Mouse (Mus musculus) hindbrain, embryonic 11.5 days (tissue): ENCODE data around the gene Ccser2. TPM values are rescaled to one million over a fixed set of nuclear protein-coding genes. Genes with fewer than 3 reads are reported as not detected.
A peak's percentile ranks its signal among the peaks of the same experiment; 100 is the strongest.

Source experiments
- ATAC-seq: fragments of 200-750 bp; cut with Nextera tagmentation; 2 replicates; pipeline ENCODE4 v1.8.0; 2017; ENCODE audit warnings: mild to moderate bottlenecking, moderate TSS enrichment, moderate library complexity; ENCODE audit not compliant: low FRiP score
- DNase-seq: peaks from one replicate; pipeline ENCODE4 v3.0.0-alpha.2; 2015; ENCODE audit warnings: low spot score
- H3K27ac ChIP-seq: fragments of 300-500 bp; sonication (generic); 2 replicates; pipeline ENCODE4 v1.5.1; 2014; ENCODE audit warnings: mild to moderate bottlenecking, low read depth, low read length
- H3K27me3 ChIP-seq: fragments of 300-500 bp; sonication (generic); 2 replicates; pipeline ENCODE4 v1.6.1; 2014; ENCODE audit warnings: mild to moderate bottlenecking, low read length, moderate library complexity, mixed read lengths; ENCODE audit not compliant: control insufficient read depth, insufficient read depth
- H3K36me3 ChIP-seq: fragments of 300-500 bp; sonication (generic); 2 replicates; pipeline ENCODE4 v1.6.1; 2014; ENCODE audit warnings: mild to moderate bottlenecking, low read length, moderate library complexity, mixed read lengths; ENCODE audit not compliant: control insufficient read depth, insufficient read depth
- H3K4me1 ChIP-seq: fragments of 300-500 bp; sonication (generic); replicated peaks from 2 replicates; pipeline ENCODE4 v1.6.1; 2014; ENCODE audit warnings: low read length, mixed read lengths; ENCODE audit not compliant: control insufficient read depth, insufficient read depth
- H3K4me2 ChIP-seq: fragments of 300-500 bp; sonication (generic); replicated peaks from 2 replicates; pipeline ENCODE4 v1.6.1; 2014; ENCODE audit warnings: mild to moderate bottlenecking, low read depth, low read length
- H3K4me3 ChIP-seq: fragments of 300-500 bp; sonication (generic); 2 replicates; pipeline ENCODE4 v1.5.1; 2014; ENCODE audit warnings: low read depth, low read length
- H3K9ac ChIP-seq: fragments of 300-500 bp; sonication (generic); 2 replicates; pipeline ENCODE4 v1.6.1; 2014; ENCODE audit warnings: low read depth, low read length
- H3K9me3 ChIP-seq: fragments of 300-500 bp; sonication (generic); 2 replicates; pipeline ENCODE4 v1.6.1; 2016; ENCODE audit warnings: low read length; ENCODE audit not compliant: control insufficient read depth
- WGBS: fragments of 180-500 bp; shearing (Covaris S2); extraction: QIAGEN DNeasy Blood & Tissue Kit; methylation state at CpG from one replicate; pipeline ENCODE4 v1.1.7; 2014; 5-methylcytosine and 5-hydroxymethylcytosine counted together
- polyA plus RNA-seq: library from polyadenylated mRNA; unstranded; fragments of >200 nt; fragmentation: Nextera tagmentation; extraction: Ambion mirVana; gene quantifications from 2 replicates; pipeline ENCODE4 v1.2.1, GENCODE M21; 2014

The Ccser2 gene
- polyA plus RNA-seq, 1 experiment from 2014 or later, result 50.2 TPM

DNA sequence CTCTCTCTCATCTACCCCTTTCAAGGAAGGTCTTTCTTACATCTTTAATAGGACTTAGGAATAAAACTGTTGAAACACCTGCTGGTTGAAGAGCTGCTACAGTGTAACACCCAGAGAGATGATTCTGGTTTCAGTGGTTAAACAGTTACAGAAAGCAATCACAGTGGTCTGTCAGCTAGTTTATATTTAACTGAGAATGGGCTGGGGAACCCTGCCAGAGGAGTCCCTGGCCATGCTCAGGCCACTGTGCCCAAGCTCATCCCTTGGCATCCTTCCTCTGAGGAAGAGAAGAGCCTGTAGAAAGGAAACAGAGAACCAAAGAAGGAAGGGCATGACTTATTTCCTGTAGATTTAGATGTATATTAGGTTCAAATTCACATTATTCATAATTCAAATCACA is 21.2 kb upstream of the Ccser2 start:
- ATAC-seq, result no peak
- no peak for DNase-seq
- no peaks in the 10 kb centered on the region for H3K4me1 ChIP-seq

DNA sequence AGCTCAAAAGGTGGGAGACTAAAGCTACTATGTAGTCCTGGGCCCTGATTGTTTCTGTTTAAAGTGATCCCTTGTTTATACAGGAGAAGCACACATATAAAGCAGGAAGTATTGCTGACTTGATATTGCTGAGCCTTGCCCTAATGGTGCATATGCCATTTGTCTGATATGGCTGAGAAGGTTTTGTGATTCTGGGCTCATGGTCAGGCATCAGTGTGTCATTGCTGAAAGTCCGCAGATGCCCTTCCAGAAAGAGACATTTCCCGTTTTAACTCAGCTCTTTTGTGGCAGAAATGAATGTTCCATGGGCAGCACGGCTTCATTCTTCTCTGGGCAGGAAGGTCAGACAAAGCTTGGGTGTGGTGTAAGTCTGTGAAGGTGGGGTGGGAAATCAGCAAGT is 17.1 kb upstream of the Ccser2 start:
- no peaks in the 10 kb centered on the region for H3K4me1 ChIP-seq
- H3K36me3 ChIP-seq, result no peaks in the 10 kb centered on the region
- 91% methylated on average over 3 of the region's 3 CpGs for WGBS
- no peaks in the 10 kb centered on the region for H3K27me3 ChIP-seq
- no peak overlapping the region for H3K9ac ChIP-seq
- no peaks in the 10 kb centered on the region for H3K9me3 ChIP-seq
- no peak for DNase-seq
- no peak for ATAC-seq
- H3K4me2 ChIP-seq, result no peak overlapping the region
- no peak overlapping the region for H3K4me3 ChIP-seq
- no peak overlapping the region for H3K27ac ChIP-seq

More for the DNA sequence above, 21.2 kb upstream of the Ccser2 start:
- no peaks in the 10 kb centered on the region for H3K36me3 ChIP-seq
- no peaks in the 10 kb centered on the region for H3K9me3 ChIP-seq
- H3K9ac ChIP-seq, result no peak overlapping the region
- no peaks in the 10 kb centered on the region for H3K27me3 ChIP-seq
- no peak overlapping the region for H3K27ac ChIP-seq
- no peak overlapping the region for H3K4me2 ChIP-seq
- H3K4me3 ChIP-seq, result no peak overlapping the region

DNA sequence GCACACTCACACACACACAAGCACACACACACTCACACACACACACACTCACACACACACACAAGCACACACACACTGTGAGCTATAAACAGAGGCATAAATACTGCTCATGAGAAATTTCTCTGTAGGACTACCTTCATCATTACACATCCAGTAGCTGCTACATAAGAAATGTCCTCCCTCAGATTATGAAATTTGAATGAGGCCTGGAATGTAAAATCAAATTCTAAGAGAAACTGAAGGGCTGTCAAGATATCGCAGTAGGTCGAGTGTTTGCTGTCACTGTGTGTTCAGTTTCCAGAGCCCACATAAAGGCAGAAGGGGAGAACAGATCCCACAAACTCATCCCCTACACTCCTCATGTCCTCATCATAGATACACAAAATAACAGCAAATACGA is 6.4 kb upstream of the Ccser2 start:
- no peak overlapping the region for H3K9ac ChIP-seq
- H3K27me3 ChIP-seq, result no peaks in the 10 kb centered on the region
- no peak overlapping the region for H3K27ac ChIP-seq
- no peak overlapping the region for H3K4me3 ChIP-seq
- no peaks in the 10 kb centered on the region for H3K9me3 ChIP-seq
- ATAC-seq (no peak), DNase-seq (no peak)
- 94% methylated on average over 3 of the region's 3 CpGs for WGBS
- no peaks in the 10 kb centered on the region for H3K36me3 ChIP-seq
- H3K4me2 ChIP-seq, result no peak overlapping the region
- no peaks in the 10 kb centered on the region for H3K4me1 ChIP-seq

DNA sequence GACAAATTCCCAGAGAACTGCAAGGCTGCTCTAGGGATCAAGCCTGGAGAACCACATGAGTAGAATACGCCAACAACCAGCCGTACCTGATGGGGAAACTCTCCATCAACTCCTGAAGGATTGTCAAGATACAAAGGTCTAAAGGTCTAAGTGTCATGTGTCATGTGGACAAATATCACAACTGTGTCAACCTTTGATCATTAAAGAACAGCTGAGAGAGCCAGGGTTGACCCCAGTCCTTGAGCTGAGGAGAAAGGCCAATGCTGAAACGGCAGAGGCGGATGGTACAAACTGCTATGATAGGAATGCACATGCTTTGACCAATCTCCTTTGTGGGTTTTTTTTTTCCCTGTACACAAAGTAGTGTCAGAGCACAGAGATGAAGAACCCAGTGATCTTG is 2.6 kb upstream of the Ccser2 start:
- no peaks in the 10 kb centered on the region; the same call in 1 of the 2 replicates for H3K4me1 ChIP-seq
- H3K4me3 ChIP-seq, result no peak overlapping the region
- no peak for ATAC-seq
- H3K27ac ChIP-seq, result no peak overlapping the region
- no peak overlapping the region for H3K9ac ChIP-seq
- no peaks in the 10 kb centered on the region for H3K36me3 ChIP-seq
- no peaks in the 10 kb centered on the region for H3K27me3 ChIP-seq
- DNase-seq, result no peak
- 80% methylated on average over 4 of the region's 4 CpGs for WGBS
- H3K9me3 ChIP-seq, result no peaks in the 10 kb centered on the region
- H3K4me2 ChIP-seq, result no peak overlapping the region

DNA sequence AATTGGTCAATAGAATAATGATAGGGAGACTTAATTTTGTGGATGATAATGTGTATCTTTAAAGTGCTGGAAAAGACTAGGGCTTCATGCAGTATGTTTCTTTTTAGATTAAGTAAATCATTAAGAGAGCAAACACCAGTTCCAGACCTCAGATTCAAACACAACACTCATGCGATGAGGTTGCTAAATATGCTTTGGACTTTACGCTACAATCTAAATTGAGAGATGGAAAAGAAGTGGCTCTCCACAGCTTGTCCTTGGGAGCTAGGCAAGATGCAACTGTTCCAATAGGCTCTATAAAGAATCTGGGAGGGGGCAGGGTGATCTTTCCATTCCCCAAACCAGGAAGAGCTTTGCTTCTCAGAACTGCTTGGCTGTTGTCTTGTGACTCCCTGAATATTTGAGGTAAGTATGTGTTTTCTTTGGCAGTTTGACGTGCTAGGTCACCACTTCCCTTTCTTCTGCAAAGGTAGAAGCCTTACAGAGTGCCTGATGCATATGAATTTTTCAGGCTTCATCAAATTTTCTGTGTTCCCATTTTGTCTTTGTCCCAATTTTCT is 1.4 kb upstream of the Ccser2 start:
- Histone ChIP-seq H3K27me3 (no peaks in the 10 kb centered on the region), H3K4me3 (no peak overlapping the region), H3K4me2 (no peak overlapping the region), H3K9me3 (no peaks in the 10 kb centered on the region), H3K36me3 (no peaks in the 10 kb centered on the region), H3K4me1 (no peaks in the 10 kb centered on the region; the same call in 1 of the 2 replicates), H3K9ac (no peak overlapping the region), H3K27ac (no peak overlapping the region)
- DNase-seq (no peak), ATAC-seq (no peak)
- 84% methylated on average over 3 of the region's 3 CpGs for WGBS

DNA sequence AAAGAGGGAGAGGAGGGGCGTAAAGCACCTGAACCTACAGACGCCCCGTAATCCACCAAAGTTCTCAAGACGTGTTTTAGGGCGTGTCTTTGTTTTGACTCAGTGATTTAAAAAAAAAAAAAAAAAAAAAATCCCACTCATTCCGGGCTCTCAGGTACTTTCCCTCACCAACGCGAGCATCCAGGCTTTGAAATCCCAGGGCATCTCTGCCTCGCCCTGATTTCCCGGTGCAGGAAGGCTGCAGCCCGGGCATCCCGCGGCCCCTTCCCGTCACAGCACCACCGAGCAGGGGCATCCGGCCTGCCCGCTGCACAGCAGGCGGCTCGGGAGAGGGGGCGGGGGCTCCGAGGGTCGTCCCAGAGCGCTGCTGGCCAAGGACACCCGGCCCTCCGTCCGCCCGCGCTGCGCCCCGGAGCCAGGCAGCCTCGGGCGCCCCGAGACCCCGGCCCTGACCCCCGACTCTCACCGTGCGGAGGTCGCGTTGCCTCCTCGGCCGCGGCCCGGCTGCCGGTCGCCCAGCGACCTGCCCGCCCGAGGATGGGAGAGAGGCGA is 425 bp downstream of the Ccser2 start:
- Histone ChIP-seq H3K4me2 (peak overlapping the region; percentile 44), H3K4me3 (peak overlapping the region; percentile 90), H3K4me1 (no peaks in the 10 kb centered on the region; the same call in 1 of the 2 replicates), H3K27ac (peak overlapping the region; percentile 95), H3K9ac (peak overlapping the region; percentile 88), H3K9me3 (no peaks in the 10 kb centered on the region), H3K36me3 (no peaks in the 10 kb centered on the region), H3K27me3 (no peaks in the 10 kb centered on the region)
- ATAC-seq (peak; percentile 87), DNase-seq (no peak)
- WGBS, result under 1% methylated on average over 30 of the region's 49 CpGs

DNA sequence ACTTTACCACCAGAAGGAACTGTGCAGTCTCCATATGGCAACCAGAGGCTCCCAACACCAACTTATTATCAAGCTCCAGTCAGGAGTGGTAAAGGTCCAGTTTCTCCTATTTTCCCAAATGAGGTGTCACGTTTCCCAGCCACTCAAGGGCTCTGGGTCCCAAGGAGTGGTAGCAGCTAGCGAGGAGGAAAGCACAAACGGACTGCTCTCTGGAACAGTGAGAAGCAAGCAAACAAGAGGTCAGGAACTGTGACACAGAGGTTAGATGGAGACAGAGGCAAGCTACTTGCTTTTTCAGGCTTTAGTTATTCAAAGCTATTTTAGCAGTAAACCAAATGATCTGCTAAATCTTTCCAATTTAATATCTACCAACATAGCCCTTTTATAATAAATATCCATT is 3.2 kb downstream of the Ccser2 start:
- no peaks in the 10 kb centered on the region; the same call in 1 of the 2 replicates for H3K4me1 ChIP-seq
- 43% methylated on average over 3 of the region's 3 CpGs for WGBS
- DNase-seq (no peak), ATAC-seq (no peak)
- H3K4me2 ChIP-seq, result no peak overlapping the region
- no peak overlapping the region for H3K4me3 ChIP-seq
- H3K36me3 ChIP-seq, result no peaks in the 10 kb centered on the region
- no peaks in the 10 kb centered on the region for H3K9me3 ChIP-seq
- no peak overlapping the region for H3K27ac ChIP-seq
- H3K27me3 ChIP-seq, result no peaks in the 10 kb centered on the region
- H3K9ac ChIP-seq, result no peak overlapping the region

DNA sequence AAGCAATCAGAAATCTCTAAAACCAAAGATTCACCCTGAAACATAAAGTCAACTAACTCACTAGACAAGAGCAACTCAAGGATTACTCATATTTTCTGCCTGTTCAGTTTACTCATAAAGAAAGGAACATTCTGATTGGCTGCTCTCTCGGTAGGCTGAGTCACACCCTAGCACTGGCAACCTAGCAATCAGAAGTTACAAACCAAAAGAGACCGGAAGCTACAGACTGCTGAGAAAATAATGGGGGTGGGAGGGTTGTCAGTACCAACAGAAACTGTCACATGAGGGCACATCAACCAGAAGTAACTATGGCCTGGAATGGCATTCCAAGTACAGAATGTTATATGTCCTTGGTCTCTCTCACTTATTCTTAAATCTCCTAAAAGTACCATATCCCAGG is 6.1 kb downstream of the Ccser2 start:
- no peak overlapping the region for H3K4me3 ChIP-seq
- ATAC-seq, result no peak

DNA sequence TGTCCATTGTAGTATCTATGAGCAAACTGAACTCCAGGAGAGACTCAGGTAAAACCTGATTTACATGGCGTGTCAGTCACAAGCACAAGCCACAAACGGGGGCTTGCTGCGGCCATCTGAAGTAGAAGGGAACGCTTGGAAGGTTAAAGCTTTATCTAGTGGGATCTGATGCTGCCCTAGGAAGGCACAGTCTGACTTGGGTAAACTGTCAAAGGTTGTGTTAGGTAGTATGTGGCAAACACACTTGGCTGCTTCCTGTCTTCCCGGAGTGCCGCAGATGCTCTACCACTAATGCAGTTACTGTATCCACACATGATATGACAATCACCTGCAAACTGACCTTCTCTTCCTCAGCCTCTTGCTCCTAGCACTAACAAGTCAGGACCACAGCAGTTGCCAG is 10.9 kb downstream of the Ccser2 start:
- no peaks in the 10 kb centered on the region for H3K27me3 ChIP-seq
- no peaks in the 10 kb centered on the region for H3K9me3 ChIP-seq
- ATAC-seq, result no peak

More for the DNA sequence above, 6.1 kb downstream of the Ccser2 start:
- H3K36me3 ChIP-seq, result no peaks in the 10 kb centered on the region
- WGBS, result 98% methylated on average over 2 of the region's 2 CpGs
- no peak overlapping the region for H3K9ac ChIP-seq
- H3K4me1 ChIP-seq, result no peaks in the 10 kb centered on the region; the same call in 1 of the 2 replicates
- H3K4me2 ChIP-seq, result no peak overlapping the region
- no peak overlapping the region for H3K27ac ChIP-seq
- DNase-seq, result no peak
- H3K9me3 ChIP-seq, result no peaks in the 10 kb centered on the region
- H3K27me3 ChIP-seq, result no peaks in the 10 kb centered on the region

More for the DNA sequence above, 10.9 kb downstream of the Ccser2 start:
- WGBS, result 94% methylated on average over 6 of the region's 6 CpGs
- no peaks in the 10 kb centered on the region for H3K36me3 ChIP-seq
- no peak for DNase-seq
- H3K9ac ChIP-seq, result no peak overlapping the region
- no peaks in the 10 kb centered on the region for H3K4me1 ChIP-seq
- no peak overlapping the region for H3K4me3 ChIP-seq
- H3K27ac ChIP-seq, result no peak overlapping the region
- no peak overlapping the region for H3K4me2 ChIP-seq
